Mouse (Mus musculus): ENCODE results near the gene Kdm4c.
"Not testable (repeated sequence)": the region's sequence is repeated elsewhere in the genome, so short reads cannot be mapped to it uniquely, and the experiment has no call there.

Gene Kdm4c

GRCm38 (mm10) chr4:74315388-74315787 lies 73.1 kb downstream of the Kdm4c start:
- DNase-seq = no peak

GRCm38 (mm10) chr4:74319313-74319712 lies 77.0 kb downstream of the Kdm4c start:
- DNase-seq = no peak

GRCm38 (mm10) chr4:74357479-74357878 lies 115.2 kb downstream of the Kdm4c start:
- DNase-seq = no peak

DNA sequence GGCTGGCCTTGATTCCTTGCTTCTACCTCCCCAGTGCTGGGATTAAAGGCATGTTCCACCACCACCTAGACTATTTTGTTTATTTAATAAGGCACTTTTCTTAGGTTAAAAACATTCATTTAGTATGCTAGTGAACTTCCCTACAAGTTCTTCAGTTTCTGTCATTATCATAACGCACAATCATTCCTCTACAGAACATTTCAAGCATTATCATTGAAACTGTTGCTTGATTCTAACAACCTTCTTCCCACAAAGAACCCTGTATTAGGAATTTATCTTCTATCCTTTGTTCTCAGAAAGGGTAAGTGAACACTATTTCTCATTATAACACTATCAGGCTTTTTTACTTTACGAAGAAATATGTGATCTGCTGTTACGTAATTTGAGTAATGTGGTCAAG lies 118.0 kb downstream of the Kdm4c start:
- DNase-seq = no peak

GRCm38 (mm10) chr4:74386583-74386982 lies 144.3 kb downstream of the Kdm4c start:
- DNase-seq = no peak

GRCm38 (mm10) chr4:74393162-74393561 lies 150.9 kb downstream of the Kdm4c start:
- DNase-seq = no peak

DNA sequence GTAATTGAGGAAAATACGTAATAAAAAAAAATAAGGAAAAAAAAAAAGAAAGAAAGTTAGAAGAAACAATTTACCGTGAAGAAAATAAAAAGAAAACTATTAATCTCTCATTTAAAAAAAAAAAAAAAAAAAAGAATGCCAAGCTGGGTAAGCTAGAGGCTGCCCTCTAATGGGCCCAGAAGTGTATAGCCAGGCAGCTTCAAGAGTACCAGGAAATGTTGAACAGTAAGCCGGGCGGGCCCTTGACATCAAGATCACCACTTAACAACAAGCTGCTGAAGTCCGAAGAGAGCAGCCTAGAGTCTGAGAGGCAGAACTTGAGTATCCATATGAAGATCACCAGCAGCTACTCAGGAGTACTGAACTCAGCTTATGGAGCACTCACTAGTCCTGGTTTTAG lies 154.3 kb downstream of the Kdm4c start:
- no peak for DNase-seq

- DNase-seq = not testable (repeated sequence)
Observed at GRCm38 (mm10) chr4:74401617-74402313, 159.5 kb downstream of the Kdm4c start.

DNA sequence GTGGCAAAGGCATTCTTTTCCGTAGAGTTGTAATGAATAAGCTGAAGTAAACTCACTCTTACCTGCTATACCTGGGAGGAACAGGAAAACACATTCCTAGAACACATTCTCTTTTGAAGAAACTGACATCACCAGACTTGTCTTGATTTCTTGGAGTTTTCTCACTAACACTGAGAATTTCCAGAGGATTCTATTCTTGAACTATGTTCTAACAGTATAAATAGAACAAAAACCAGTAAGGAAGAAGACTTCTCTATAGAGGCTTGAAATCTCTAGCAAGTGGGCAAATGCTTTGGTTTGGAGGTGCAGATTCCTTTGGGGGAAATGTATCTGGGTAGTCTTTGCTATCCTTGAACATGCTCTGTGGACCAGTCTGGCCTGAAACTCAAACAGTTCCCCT lies 166.4 kb downstream of the Kdm4c start:
- no peak for DNase-seq

- DNase-seq = no peak
Observed at GRCm38 (mm10) chr4:74419794-74420193, 177.5 kb downstream of the Kdm4c start.

Data from cerebellum, adult 8-10 months (tissue).